Mouse (Mus musculus) stomach, postnatal 0 days (tissue): Measurements from ENCODE around the gene Prrc2a.

ENCODE experiments used
- CTCF ChIP-seq: IDR thresholded peaks from 2 replicates; pipeline ENCODE4 v1.5.1; 2016; ENCODE audit warnings: antibody characterized with exemption, low read depth, mild to moderate bottlenecking, moderate library complexity
- EP300 ChIP-seq: optimal IDR thresholded peaks from 2 replicates; pipeline ENCODE3; 2016; ENCODE audit warnings: antibody characterized with exemption

DNA sequence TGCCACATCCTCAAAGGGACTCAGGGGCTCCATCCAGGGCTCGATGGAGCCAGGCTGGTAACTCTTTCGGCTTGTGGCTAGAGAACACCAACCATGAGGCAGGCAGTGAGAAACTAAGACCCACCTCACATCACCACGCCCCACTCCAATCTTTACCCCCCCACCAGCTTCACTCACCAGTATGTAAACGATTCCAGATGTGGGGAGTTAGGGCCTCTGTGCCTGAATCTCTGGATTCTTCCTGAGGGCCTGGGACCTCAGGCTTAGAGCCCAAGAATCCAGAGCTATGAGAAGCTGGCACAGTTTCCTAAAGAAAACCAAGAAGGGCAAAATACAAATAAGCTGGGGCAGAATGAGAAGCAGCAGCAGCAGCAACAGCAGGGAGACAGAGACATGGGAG, 10.8 kb downstream of the Prrc2a start:
- TF ChIP-seq CTCF (no peak), EP300 (no peak)
